Mouse (Mus musculus): Measurements from ENCODE around the gene Cmbl. TPM values are rescaled to one million over a fixed set of nuclear protein-coding genes. Genes with fewer than 3 reads are reported as not detected.

Cmbl gene
- polyA plus RNA-seq, 1 experiment from 2014 or later, result 6.5 TPM

DNA sequence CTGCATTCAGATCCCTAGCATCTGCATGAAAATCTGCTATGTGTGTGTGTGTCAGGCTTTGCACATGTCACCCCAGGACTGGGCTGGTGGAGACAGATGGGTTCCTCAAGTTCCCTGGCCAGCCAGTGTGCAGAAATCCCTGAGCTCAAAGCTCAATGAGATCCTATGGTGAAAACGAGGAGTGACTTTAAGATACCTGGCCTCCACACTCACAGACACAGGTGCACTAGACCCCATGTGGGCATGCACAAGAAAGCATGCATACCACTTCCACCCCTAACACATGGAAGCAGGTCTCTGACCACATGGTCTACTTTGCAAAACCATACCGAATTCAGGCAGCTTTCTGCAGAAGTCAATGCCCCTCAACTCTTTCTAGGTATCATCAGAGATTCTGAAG, 22.6 kb downstream of the Cmbl start:
- 80% methylated on average over 2 of the region's 2 CpGs for WGBS
- no peak for DNase-seq (ENCODE audit: low spot score)

DNA sequence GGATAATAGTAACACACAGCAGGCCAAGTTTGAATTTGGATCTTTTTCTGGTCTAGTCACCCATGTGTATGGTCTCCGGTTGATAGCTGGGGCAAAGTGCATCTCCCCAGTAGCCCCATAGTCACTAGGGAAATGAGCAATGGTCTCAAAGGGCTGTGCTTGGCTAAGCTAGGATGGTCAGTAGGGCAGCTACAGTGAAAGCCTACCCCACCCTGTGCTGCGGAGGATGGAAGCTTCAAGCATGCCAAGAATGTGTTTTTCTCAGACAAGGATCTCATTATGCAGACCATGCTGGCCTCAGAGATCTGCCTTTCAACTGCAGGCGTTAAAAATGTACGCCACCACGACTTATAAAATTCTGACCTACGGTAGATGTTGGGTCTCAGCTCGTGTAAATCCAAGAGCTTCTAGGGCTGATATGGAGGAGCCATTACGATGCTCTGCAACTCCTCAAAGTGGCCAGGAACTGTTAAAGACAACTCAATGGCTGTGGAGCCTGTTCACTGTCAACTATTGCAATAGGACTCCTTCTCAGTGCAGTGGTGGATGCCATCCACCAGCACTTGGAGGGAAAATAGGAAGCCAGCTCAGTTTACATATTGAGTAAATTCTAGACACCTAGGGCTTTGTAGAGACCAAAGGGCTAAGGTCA, 23.9 kb downstream of the Cmbl start:
- no peak overlapping the region for H3K9ac ChIP-seq (ENCODE audit: low read length)
- H3K4me1 ChIP-seq (ENCODE audit: control insufficient read depth, insufficient read depth, low read length), result no peaks in the 10 kb centered on the region
- ATAC-seq (0 out of 2 replicates have a peak, but pooled peaks have one; percentile 13), DNase-seq (ENCODE audit: low spot score) (no peak)
- 75% methylated on average over 8 of the region's 8 CpGs for WGBS
- peaks cover 56% of the 10 kb centered on the region for H3K36me3 ChIP-seq (ENCODE audit: control insufficient read depth, insufficient read depth, low read length)
- H3K9me3 ChIP-seq (replicated peaks; ENCODE audit: control insufficient read depth, low read length), result no peaks in the 10 kb centered on the region
- no peak overlapping the region for H3K4me3 ChIP-seq (ENCODE audit: low read depth, low read length)
- no peak overlapping the region for H3K4me2 ChIP-seq (ENCODE audit: low read length)
- H3K27ac ChIP-seq (ENCODE audit: low read depth, low read length), result peak overlapping the region; percentile 5; the same call in 1 of the 2 replicates
- H3K27me3 ChIP-seq (replicated peaks; ENCODE audit: control insufficient read depth, insufficient read depth, low read length), result no peaks in the 10 kb centered on the region

More for the DNA sequence above, 22.6 kb downstream of the Cmbl start:
- H3K4me3 ChIP-seq (ENCODE audit: low read depth, low read length), result no peak overlapping the region
- no peaks in the 10 kb centered on the region for H3K4me1 ChIP-seq (ENCODE audit: control insufficient read depth, insufficient read depth, low read length)
- peaks cover 43% of the 10 kb centered on the region for H3K36me3 ChIP-seq (ENCODE audit: control insufficient read depth, insufficient read depth, low read length)
- ATAC-seq, result peak; percentile 21; the same call in 1 of the 2 replicates
- H3K27ac ChIP-seq (ENCODE audit: low read depth, low read length), result no peak overlapping the region
- H3K4me2 ChIP-seq (ENCODE audit: low read length), result no peak overlapping the region
- H3K9me3 ChIP-seq (replicated peaks; ENCODE audit: control insufficient read depth, low read length), result no peaks in the 10 kb centered on the region
- H3K9ac ChIP-seq (ENCODE audit: low read length), result no peak overlapping the region
- no peaks in the 10 kb centered on the region for H3K27me3 ChIP-seq (replicated peaks; ENCODE audit: control insufficient read depth, insufficient read depth, low read length)

DNA sequence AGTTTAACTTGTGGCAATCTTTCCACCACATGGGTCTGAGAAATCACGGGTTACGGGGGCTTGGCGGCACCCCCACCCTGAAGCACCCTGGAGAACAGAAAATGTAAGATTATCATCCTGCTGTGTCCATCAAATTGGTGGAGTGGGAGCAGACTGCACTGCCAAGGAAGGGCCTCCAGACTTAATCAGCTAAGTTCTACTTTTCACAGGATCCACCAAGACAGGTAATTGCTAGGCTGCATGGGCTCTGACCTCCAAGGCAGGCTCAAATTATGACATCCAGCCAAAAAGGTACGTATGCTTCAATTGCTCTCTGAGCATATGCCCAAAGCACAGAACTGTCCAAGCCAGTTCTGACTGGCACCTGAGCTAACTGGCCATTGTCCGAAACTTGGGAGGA, 25.0 kb downstream of the Cmbl start:
- DNase-seq (ENCODE audit: low spot score), result no peak
- WGBS, result 97% methylated on average over 5 of the region's 5 CpGs
- H3K36me3 ChIP-seq (ENCODE audit: control insufficient read depth, insufficient read depth, low read length), result peaks cover 67% of the 10 kb centered on the region

DNA sequence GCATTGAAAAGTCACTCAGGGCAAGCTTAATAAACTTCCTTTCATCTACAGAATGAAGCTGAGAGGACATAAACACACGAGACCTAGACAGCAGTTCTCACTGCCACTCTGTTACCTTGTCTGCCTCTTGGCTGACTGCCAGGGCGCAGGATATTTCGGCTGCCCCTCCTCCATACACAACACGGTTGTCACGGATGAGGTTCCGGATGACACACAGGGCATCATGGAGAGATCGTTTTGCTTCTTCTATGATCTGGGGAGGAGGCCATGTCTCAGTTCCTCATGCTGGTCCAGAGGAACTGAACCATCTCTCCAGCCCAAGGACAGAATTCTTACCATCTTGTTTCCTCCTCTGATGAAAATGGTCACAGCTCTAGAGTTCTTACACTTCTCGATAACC, 27.3 kb downstream of the Cmbl start:
- Histone ChIP-seq H3K4me3 (ENCODE audit: low read depth, low read length) (no peak overlapping the region), H3K36me3 (ENCODE audit: control insufficient read depth, insufficient read depth, low read length) (peaks cover 89% of the 10 kb centered on the region), H3K27ac (ENCODE audit: low read depth, low read length) (no peak overlapping the region), H3K27me3 (replicated peaks; ENCODE audit: control insufficient read depth, insufficient read depth, low read length) (no peaks in the 10 kb centered on the region), H3K4me2 (ENCODE audit: low read length) (no peak overlapping the region), H3K9ac (ENCODE audit: low read length) (no peak overlapping the region), H3K4me1 (ENCODE audit: control insufficient read depth, insufficient read depth, low read length) (no peaks in the 10 kb centered on the region), H3K9me3 (replicated peaks; ENCODE audit: control insufficient read depth, low read length) (no peaks in the 10 kb centered on the region)
- DNase-seq (ENCODE audit: low spot score), result no peak
- no peak for ATAC-seq
- 89% methylated on average over 8 of the region's 8 CpGs for WGBS

More for the DNA sequence above, 25.0 kb downstream of the Cmbl start:
- Histone ChIP-seq H3K4me3 (ENCODE audit: low read depth, low read length) (no peak overlapping the region), H3K4me1 (ENCODE audit: control insufficient read depth, insufficient read depth, low read length) (no peaks in the 10 kb centered on the region), H3K4me2 (ENCODE audit: low read length) (no peak overlapping the region), H3K27me3 (replicated peaks; ENCODE audit: control insufficient read depth, insufficient read depth, low read length) (no peaks in the 10 kb centered on the region), H3K9ac (ENCODE audit: low read length) (no peak overlapping the region), H3K9me3 (replicated peaks; ENCODE audit: control insufficient read depth, low read length) (no peaks in the 10 kb centered on the region), H3K27ac (ENCODE audit: low read depth, low read length) (no peak overlapping the region)
- no peak for ATAC-seq

DNA sequence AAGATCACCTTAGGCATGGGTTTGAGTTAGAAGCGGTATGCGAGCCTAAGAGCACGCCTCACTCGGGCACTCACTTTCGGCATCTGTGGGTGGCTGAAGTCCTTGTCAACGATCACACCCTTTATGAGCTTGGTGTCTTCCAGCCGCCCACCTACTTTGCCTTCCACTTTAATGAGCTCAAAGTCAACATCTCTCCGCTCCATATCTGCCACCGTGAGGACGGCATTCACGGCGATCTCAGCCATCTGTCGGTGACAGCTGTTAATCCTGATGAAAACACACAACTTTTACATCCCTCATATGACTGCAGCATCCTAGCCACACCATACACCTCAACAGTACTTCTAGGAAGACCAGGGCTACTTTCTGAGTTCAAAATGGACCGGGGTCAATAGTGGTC, 29.1 kb downstream of the Cmbl start:
- Histone ChIP-seq H3K4me2 (ENCODE audit: low read length) (no peak overlapping the region), H3K36me3 (ENCODE audit: control insufficient read depth, insufficient read depth, low read length) (peaks cover 89% of the 10 kb centered on the region), H3K27ac (ENCODE audit: low read depth, low read length) (no peak overlapping the region), H3K9me3 (replicated peaks; ENCODE audit: control insufficient read depth, low read length) (no peaks in the 10 kb centered on the region), H3K4me1 (ENCODE audit: control insufficient read depth, insufficient read depth, low read length) (peaks cover 7% of the 10 kb centered on the region; the same call in 1 of the 2 replicates), H3K27me3 (replicated peaks; ENCODE audit: control insufficient read depth, insufficient read depth, low read length) (no peaks in the 10 kb centered on the region), H3K4me3 (ENCODE audit: low read depth, low read length) (no peak overlapping the region), H3K9ac (ENCODE audit: low read length) (no peak overlapping the region)
- WGBS, result 89% methylated on average over 14 of the region's 14 CpGs
- ATAC-seq (no peak), DNase-seq (ENCODE audit: low spot score) (no peak)

DNA sequence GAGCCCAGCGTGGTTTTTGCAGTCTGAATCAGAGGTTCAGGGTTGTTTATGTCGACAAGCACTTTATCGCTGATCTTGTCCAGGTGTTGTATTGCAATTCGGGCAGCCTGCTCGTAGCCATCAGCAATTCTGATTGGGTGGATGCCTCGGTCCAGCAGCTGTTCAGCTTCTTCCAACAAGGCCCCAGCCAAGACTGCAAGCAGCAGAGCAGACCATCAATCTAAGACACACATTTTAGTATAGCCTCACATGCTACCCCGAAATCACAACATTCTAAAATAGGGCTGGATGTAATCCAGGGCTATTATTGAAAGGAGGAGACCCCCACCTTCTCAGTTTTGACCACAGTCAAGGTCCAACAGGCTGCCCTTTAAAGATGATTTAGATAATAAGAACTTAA, 30.5 kb downstream of the Cmbl start:
- ATAC-seq (no peak), DNase-seq (ENCODE audit: low spot score) (no peak)
- H3K27me3 ChIP-seq (replicated peaks; ENCODE audit: control insufficient read depth, insufficient read depth, low read length), result no peaks in the 10 kb centered on the region
- peaks cover 75% of the 10 kb centered on the region for H3K36me3 ChIP-seq (ENCODE audit: control insufficient read depth, insufficient read depth, low read length)
- H3K4me2 ChIP-seq (ENCODE audit: low read length), result no peak overlapping the region
- WGBS, result 95% methylated on average over 7 of the region's 7 CpGs
- H3K9ac ChIP-seq (ENCODE audit: low read length), result no peak overlapping the region
- H3K27ac ChIP-seq (ENCODE audit: low read depth, low read length), result no peak overlapping the region
- peaks cover 19% of the 10 kb centered on the region; the same call in 1 of the 2 replicates for H3K4me1 ChIP-seq (ENCODE audit: control insufficient read depth, insufficient read depth, low read length)
- H3K4me3 ChIP-seq (ENCODE audit: low read depth, low read length), result no peak overlapping the region
- no peaks in the 10 kb centered on the region for H3K9me3 ChIP-seq (replicated peaks; ENCODE audit: control insufficient read depth, low read length)

DNA sequence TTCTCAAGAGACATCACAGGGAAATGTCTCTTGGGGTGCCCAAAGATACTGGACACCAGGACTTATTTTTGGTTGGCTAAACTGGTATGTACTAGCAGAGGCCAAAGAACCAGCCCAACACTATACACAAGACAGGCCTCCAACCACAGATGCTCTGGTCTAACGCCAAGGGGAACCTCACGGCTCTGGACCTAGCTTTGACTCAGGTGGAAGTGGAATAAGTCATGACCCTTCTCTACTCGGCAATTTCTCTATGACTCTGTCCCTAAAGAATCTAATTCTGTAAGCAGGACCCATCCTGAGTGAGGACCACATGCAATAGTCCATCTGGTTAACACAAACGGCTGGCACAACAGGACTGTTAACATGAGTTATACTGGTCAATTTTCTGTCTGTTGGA, 34.6 kb downstream of the Cmbl start:
- 74% methylated on average over 4 of the region's 4 CpGs for WGBS
- Histone ChIP-seq H3K27ac (ENCODE audit: low read depth, low read length) (no peak overlapping the region), H3K4me1 (ENCODE audit: control insufficient read depth, insufficient read depth, low read length) (peaks cover 27% of the 10 kb centered on the region), H3K4me2 (ENCODE audit: low read length) (peak overlapping the region; percentile 96), H3K27me3 (replicated peaks; ENCODE audit: control insufficient read depth, insufficient read depth, low read length) (no peaks in the 10 kb centered on the region), H3K9ac (ENCODE audit: low read length) (no peak overlapping the region), H3K4me3 (ENCODE audit: low read depth, low read length) (peak overlapping the region; percentile 92; the same call in 1 of the 2 replicates), H3K9me3 (replicated peaks; ENCODE audit: control insufficient read depth, low read length) (no peaks in the 10 kb centered on the region), H3K36me3 (ENCODE audit: control insufficient read depth, insufficient read depth, low read length) (peaks cover 34% of the 10 kb centered on the region)
- ATAC-seq, result no peak
- DNase-seq (ENCODE audit: low spot score), result no peak

DNA sequence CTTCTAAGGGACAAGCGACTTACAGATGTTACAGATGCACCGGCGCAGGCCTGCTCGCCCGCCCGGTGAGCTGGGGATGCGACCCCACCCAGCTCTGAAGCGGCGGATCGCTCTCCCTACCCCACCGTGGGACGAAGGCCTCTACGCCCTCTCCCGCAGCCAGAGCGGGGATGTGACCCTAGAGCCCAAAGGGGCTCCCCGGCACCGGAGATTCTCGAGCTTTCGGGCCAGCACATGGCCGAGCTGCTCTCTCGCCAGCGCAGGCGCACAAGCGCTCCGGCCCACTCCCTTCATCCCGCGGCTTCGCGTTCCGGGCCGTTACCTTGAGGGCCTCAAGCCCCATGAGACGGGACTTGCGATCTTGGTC, 36.1 kb downstream of the Cmbl start:
- Histone ChIP-seq H3K4me3 (ENCODE audit: low read depth, low read length) (peak overlapping the region; percentile 92), H3K36me3 (ENCODE audit: control insufficient read depth, insufficient read depth, low read length) (peaks cover 20% of the 10 kb centered on the region), H3K4me1 (ENCODE audit: control insufficient read depth, insufficient read depth, low read length) (peaks cover 27% of the 10 kb centered on the region), H3K9me3 (replicated peaks; ENCODE audit: control insufficient read depth, low read length) (no peaks in the 10 kb centered on the region), H3K27me3 (replicated peaks; ENCODE audit: control insufficient read depth, insufficient read depth, low read length) (no peaks in the 10 kb centered on the region), H3K27ac (ENCODE audit: low read depth, low read length) (peak overlapping the region; percentile 94), H3K4me2 (ENCODE audit: low read length) (peak overlapping the region; percentile 96), H3K9ac (ENCODE audit: low read length) (peak overlapping the region; percentile 96)
- no peak for DNase-seq (ENCODE audit: low spot score)
- peak; percentile 74 for ATAC-seq
- WGBS, result under 1% methylated on average over 33 of the region's 33 CpGs

DNA sequence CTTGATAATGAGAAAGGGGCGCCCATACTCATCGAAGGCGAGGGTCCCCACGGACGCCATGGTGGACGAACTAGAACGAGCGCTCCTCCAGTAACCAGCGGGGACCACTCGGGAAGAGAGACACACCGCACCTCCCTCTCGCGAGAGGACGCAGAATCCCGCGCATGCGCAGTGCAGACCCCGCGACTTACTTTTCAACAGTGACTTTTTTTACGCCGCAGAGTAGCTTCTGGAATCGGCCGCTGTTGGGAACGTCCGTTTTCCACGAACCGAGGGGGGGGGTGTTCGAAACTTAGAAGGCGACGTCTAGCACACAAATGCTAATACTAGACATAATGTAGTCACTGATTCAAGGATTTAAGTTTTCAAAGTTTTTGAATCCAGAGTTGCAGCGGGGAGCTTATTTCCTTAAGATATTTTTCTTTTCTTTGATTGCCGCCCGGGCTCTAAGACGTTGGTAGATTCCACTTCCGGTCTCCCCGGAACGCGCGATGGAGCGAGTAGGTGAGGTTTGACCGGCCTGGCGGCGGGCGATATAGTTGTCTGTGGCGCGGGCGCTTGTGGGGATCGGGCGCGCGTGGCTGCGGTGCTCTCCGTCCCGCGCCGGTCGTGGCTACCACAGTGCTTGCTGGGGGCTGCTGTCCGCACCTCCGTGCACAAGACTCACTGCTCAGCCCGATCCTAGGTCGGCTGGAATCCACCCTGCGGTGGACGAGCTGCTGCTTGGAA, 36.6 kb downstream of the Cmbl start, which contains the start of the genes Cct5 and Fam173b:
Gene Cct5, minus strand, starts transcription at position 159 of the 729 bp plus-strand sequence.
Gene Fam173b, plus strand, starts transcription at position 207 of the 729 bp plus-strand sequence.
- Histone ChIP-seq H3K36me3 (ENCODE audit: control insufficient read depth, insufficient read depth, low read length) (peaks cover 14% of the 10 kb centered on the region), H3K27me3 (replicated peaks; ENCODE audit: control insufficient read depth, insufficient read depth, low read length) (no peaks in the 10 kb centered on the region), H3K9ac (ENCODE audit: low read length) (peak within 1 kb of the TSS; percentile 96), H3K4me3 (ENCODE audit: low read depth, low read length) (peak within 1 kb of the TSS; percentile 92), H3K4me2 (ENCODE audit: low read length) (peak within 1 kb of the TSS; percentile 96), H3K9me3 (replicated peaks; ENCODE audit: control insufficient read depth, low read length) (no peaks in the 10 kb centered on the region), H3K4me1 (ENCODE audit: control insufficient read depth, insufficient read depth, low read length) (peaks cover 27% of the 10 kb centered on the region), H3K27ac (ENCODE audit: low read depth, low read length) (peak within 1 kb of the TSS; percentile 94)
- WGBS, result under 1% methylated on average over 63 of the region's 63 CpGs
- peak; percentile 99 for DNase-seq (ENCODE audit: low spot score)
- peak; percentile 92 for ATAC-seq

All from forebrain, embryonic 14.5 days (tissue).